Mouse (Mus musculus): Measurements from ENCODE around the gene Slc44a2. TPM values are rescaled to one million over a fixed set of nuclear protein-coding genes. Genes with fewer than 3 reads are reported as not detected.

Slc44a2 gene
- 17.3 and 19.1 TPM in 2 replicates for polyA plus RNA-seq (2015; fragmentation: Nextera tagmentation; extraction: Ambion mirVana)

DNA sequence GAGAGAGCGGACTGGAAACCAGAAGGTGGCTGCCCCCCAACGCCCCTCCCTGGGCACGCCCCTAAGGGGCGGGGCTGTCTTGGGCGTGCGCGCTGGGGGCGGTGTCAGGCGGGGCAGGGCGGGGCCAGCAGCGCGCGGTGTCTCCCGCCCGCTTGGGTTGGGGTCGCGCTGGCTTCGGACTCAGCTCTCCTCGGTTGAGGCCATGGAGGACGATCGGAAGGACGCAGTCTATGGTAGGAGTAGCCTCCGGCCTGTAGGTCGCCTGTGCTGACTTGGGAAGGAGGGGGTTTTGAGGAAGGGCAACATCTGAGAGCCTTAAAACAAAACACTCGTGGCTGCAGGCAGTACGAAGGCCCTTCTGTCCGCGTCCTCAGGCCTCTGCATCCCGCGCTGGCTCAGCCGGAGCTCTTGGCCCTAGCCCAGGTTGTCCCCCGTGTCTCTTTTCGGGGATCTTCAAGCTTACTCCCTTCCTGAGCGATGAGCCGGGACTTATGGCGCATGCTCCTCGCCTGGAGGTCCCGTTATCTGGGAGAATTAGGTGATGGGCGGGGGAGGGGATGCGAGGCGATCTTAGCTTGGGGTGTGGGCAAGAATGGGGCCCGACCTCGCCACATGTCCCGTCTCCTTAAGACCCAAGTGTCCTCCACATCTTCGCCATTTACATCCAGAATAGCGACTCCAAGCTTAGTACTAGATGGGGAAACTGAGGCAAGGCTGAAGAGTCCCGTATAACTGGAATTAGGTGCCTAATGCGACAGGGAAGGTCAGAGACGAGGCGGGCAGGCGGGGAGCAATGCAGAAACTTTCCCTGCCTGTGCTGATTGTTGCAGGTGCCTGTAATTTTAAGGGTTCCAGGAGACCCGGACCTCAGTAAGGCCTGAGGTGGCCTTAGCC is at the start of gene Slc44a2:
TSS of gene Slc44a2 (plus strand) at position 80 of the 894 bp plus-strand sequence.
- ATAC-seq (ENCODE audit: low read depth) (peak; percentile 87), DNase-seq (peak; percentile 85)
- H3K9me3 ChIP-seq (replicated peaks), result 0 out of 2 replicates have a peak, but pooled peaks cover 2% of the 10 kb centered on the region
- H3K27ac ChIP-seq, result peak within 1 kb of the TSS; percentile 88
- H3K4me1 ChIP-seq (replicated peaks), result peaks cover 65% of the 10 kb centered on the region
- no peaks in the 10 kb centered on the region for H3K36me3 ChIP-seq
- H3K4me3 ChIP-seq (replicated peaks), result peak within 1 kb of the TSS; percentile 82
- under 1% methylated on average over 52 of the region's 52 CpGs for WGBS (ENCODE audit: insufficient replicate concordance)
- no peaks in the 10 kb centered on the region for H3K27me3 ChIP-seq
- H3K9ac ChIP-seq, result peak within 1 kb of the TSS; percentile 84
- H3K4me2 ChIP-seq, result peak within 1 kb of the TSS; percentile 98

DNA sequence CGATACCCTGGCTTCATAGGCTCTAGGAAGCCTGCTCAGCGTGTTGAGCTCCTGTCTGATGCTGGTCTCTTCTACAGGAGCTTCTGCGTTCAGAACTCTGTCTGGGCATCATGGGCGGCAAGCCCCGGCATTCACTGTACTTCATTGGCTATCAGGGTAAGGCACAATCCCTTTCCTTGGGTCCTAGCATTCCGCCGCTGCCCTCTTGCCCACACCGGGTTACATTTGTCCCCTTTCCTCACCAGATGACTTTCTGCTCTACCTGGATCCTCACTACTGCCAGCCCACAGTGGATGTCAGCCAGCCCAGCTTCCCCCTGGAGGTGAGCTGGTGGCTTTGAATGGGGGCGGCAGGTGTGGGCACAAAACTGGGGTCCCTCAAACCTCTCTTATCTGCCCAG is 48.1 kb upstream of the Slc44a2 start:
- no peaks in the 10 kb centered on the region for H3K27me3 ChIP-seq
- no peaks in the 10 kb centered on the region for H3K9me3 ChIP-seq (replicated peaks)
- H3K4me2 ChIP-seq, result no peak overlapping the region
- H3K9ac ChIP-seq, result no peak overlapping the region; the same call in 1 of the 2 replicates
- peaks cover 100% of the 10 kb centered on the region for H3K36me3 ChIP-seq
- no peak for DNase-seq
- H3K4me3 ChIP-seq (replicated peaks), result no peak overlapping the region
- WGBS (ENCODE audit: insufficient replicate concordance), result 89% methylated on average over 9 of the region's 9 CpGs
- no peak overlapping the region for H3K27ac ChIP-seq
- no peak for ATAC-seq (ENCODE audit: low read depth)
- H3K4me1 ChIP-seq (replicated peaks), result peaks cover 56% of the 10 kb centered on the region

GRCm38 (mm10) chr9:21273094-21273493 is 47.4 kb upstream of the Slc44a2 start:
- Histone ChIP-seq H3K27me3 (no peaks in the 10 kb centered on the region), H3K4me1 (replicated peaks) (peaks cover 51% of the 10 kb centered on the region), H3K27ac (no peak overlapping the region), H3K36me3 (peaks cover 100% of the 10 kb centered on the region), H3K9ac (no peak overlapping the region), H3K4me2 (no peak overlapping the region), H3K9me3 (replicated peaks) (no peaks in the 10 kb centered on the region), H3K4me3 (replicated peaks) (no peak overlapping the region)
- DNase-seq, result no peak
- ATAC-seq (ENCODE audit: low read depth), result no peak
- WGBS (ENCODE audit: insufficient replicate concordance), result 86% methylated on average over 8 of the region's 8 CpGs

DNA sequence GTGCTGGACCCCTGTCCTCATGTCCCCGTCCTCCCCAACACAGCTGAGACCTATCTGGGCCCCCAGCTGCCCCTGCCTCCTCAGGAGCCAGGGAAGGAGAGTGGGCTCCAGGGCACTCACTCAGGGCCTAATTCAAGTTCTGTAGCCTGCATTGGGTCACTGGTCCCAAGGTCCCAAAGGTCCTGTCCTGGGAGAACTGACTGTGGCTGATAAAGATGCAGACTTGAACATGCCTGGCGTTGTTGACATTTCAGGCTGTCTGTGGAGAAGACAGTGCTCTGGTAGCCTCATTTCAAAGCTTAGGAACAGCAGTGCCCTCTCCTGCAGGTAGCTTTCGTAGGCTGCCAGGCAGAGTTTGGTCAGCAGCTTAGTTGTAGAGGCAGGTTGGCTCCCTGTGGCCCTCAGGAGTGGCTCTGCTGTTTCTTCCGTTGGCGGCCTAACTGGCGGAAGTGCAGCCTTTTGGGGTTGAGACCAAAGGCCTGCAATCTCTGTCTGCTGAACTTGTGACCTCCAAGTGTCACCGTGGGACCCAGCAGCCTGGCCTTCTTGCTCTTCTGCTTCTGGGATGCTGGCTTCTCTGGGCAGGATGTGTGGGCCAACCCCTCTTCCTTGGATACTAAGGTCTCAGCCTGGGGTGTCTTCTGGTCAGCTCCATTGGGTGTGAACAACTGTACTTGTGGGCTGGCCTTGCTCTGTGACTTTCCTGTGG is 46.8 kb upstream of the Slc44a2 start:
- peak overlapping the region; percentile 70 for H3K27ac ChIP-seq
- H3K4me3 ChIP-seq (replicated peaks), result no peak overlapping the region
- 72% methylated on average over 7 of the region's 7 CpGs for whole genome bisulfite sequencing (ENCODE audit: insufficient replicate concordance)
- peaks cover 45% of the 10 kb centered on the region for H3K4me1 ChIP-seq (replicated peaks)
- no peaks in the 10 kb centered on the region for H3K9me3 ChIP-seq (replicated peaks)
- peaks cover 100% of the 10 kb centered on the region for H3K36me3 ChIP-seq
- DNase-seq (no peak), ATAC-seq (ENCODE audit: low read depth) (no peak)
- no peak overlapping the region for H3K4me2 ChIP-seq
- peak overlapping the region; percentile 30; the same call in 1 of the 2 replicates for H3K9ac ChIP-seq
- H3K27me3 ChIP-seq, result no peaks in the 10 kb centered on the region

DNA sequence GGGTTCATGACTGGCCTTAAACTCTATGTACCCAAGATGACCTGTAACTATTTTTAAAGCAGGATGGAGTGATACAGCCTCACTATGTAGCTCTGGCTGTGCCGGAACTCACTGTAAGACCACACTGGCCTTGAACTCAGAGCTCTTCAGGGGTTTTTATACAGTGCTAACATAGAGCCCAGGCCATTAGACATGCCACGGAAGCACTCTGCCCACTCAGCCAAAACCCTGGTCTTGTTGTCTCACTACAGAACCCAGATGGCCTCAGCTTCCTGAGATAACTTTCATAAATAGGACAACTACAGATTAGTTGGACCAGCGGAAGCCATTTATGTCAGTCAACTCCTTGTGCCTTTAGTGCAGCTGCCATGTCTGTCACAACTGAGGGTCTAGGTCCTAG is 46.2 kb upstream of the Slc44a2 start:
- WGBS (ENCODE audit: insufficient replicate concordance), result 75% methylated on average over 3 of the region's 3 CpGs
- Histone ChIP-seq H3K4me3 (replicated peaks) (no peak overlapping the region), H3K36me3 (peaks cover 100% of the 10 kb centered on the region), H3K4me2 (0 out of 2 replicates have a peak overlapping the region, but pooled peaks have one; percentile 4), H3K27ac (peak overlapping the region; percentile 70), H3K4me1 (replicated peaks) (peaks cover 39% of the 10 kb centered on the region), H3K9ac (peak overlapping the region; percentile 30), H3K27me3 (no peaks in the 10 kb centered on the region), H3K9me3 (replicated peaks) (no peaks in the 10 kb centered on the region)
- ATAC-seq (ENCODE audit: low read depth), result 0 out of 2 replicates have a peak, but pooled peaks have one; percentile 6
- no peak for DNase-seq

- H3K4me1 ChIP-seq (replicated peaks), result peaks cover 39% of the 10 kb centered on the region
- H3K9me3 ChIP-seq (replicated peaks), result no peaks in the 10 kb centered on the region
- H3K27me3 ChIP-seq, result no peaks in the 10 kb centered on the region
- DNase-seq, result peak; percentile 29
- no peak overlapping the region for H3K4me3 ChIP-seq (replicated peaks)
- H3K4me2 ChIP-seq, result 0 out of 2 replicates have a peak overlapping the region, but pooled peaks have one; percentile 4
- peak; percentile 69 for ATAC-seq (ENCODE audit: low read depth)
- peaks cover 100% of the 10 kb centered on the region for H3K36me3 ChIP-seq
- H3K27ac ChIP-seq, result peak overlapping the region; percentile 70
- 64% methylated on average over 7 of the region's 7 CpGs for WGBS (ENCODE audit: insufficient replicate concordance)
- peak overlapping the region; percentile 7; the same call in 1 of the 2 replicates for H3K9ac ChIP-seq
Observed at GRCm38 (mm10) chr9:21275013-21275710, 45.3 kb upstream of the Slc44a2 start.

DNA sequence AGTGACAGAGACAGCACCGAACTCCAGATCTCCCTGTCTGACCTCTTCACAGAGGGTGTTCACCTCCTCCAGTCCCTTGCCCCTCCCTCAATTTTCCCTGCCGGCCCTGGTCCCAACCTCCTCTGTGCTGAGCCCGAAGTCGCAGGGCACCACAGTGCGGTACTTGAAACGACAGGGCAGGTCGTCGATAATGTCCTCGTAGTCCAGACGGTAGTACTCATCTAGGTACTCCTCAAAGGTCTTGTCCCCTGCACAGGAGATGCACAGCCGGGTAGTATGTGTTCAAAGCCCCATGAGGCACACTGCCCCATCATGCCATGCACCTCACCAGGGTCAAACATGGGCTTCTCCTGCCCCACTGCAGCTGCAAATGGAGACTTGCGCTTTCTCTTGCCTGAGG is 44.8 kb upstream of the Slc44a2 start:
- Histone ChIP-seq H3K9ac (no peak overlapping the region), H3K27ac (peak overlapping the region; percentile 70), H3K4me1 (replicated peaks) (peaks cover 39% of the 10 kb centered on the region), H3K27me3 (no peaks in the 10 kb centered on the region), H3K4me2 (no peak overlapping the region), H3K4me3 (replicated peaks) (no peak overlapping the region), H3K9me3 (replicated peaks) (no peaks in the 10 kb centered on the region), H3K36me3 (peaks cover 100% of the 10 kb centered on the region)
- DNase-seq, result no peak
- no peak for ATAC-seq (ENCODE audit: low read depth)
- 89% methylated on average over 12 of the region's 12 CpGs for WGBS (ENCODE audit: insufficient replicate concordance)

DNA sequence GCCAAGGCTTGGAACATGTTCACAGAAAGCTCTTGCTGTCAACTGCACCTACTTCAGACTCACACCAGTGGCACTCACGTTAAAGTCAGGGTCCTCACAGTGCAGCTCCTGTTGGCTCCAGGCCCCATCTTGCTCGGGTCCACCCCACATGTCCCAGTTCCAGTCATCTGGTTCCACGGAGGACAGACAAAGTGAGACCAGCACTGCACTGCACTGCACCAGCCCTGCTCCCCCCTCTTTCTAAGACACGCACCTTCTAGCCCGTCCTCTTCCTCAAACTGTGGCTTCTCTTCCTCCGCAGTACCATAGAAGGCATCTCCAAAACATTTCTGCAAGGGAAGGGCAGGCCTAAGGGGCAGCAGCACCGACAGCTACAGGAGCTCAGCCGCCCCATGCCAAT is 44.2 kb upstream of the Slc44a2 start:
- WGBS (ENCODE audit: insufficient replicate concordance), result 85% methylated on average over 8 of the region's 8 CpGs
- ATAC-seq (ENCODE audit: low read depth) (no peak), DNase-seq (no peak)
- Histone ChIP-seq H3K27ac (peak overlapping the region; percentile 43; the same call in 1 of the 2 replicates), H3K4me1 (replicated peaks) (peaks cover 39% of the 10 kb centered on the region), H3K36me3 (peaks cover 100% of the 10 kb centered on the region), H3K27me3 (no peaks in the 10 kb centered on the region), H3K9me3 (replicated peaks) (no peaks in the 10 kb centered on the region), H3K4me2 (no peak overlapping the region), H3K9ac (no peak overlapping the region), H3K4me3 (replicated peaks) (no peak overlapping the region)

DNA sequence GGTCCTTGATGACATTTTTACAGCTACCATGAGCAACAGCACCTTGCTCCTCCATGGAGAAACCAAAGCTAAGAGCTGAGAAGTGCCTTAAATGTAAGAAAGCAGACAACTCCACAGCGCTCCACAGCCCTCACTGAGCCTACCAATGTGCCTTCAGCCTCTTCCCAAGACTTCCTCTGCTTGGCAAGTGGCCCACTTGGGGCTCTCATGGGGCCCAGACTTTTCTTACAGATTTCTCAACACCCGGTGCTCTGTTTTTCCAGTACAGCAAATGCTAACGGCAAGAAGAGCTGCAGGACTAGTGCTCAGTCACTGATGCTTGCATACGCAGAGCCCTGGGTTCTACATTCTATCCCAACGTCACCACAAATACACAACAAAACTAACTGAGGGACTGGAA is 42.7 kb upstream of the Slc44a2 start:
- Histone ChIP-seq H3K4me1 (replicated peaks) (peaks cover 37% of the 10 kb centered on the region), H3K9me3 (replicated peaks) (no peaks in the 10 kb centered on the region), H3K27ac (no peak overlapping the region), H3K4me3 (replicated peaks) (no peak overlapping the region), H3K9ac (no peak overlapping the region), H3K36me3 (peaks cover 100% of the 10 kb centered on the region), H3K4me2 (no peak overlapping the region), H3K27me3 (no peaks in the 10 kb centered on the region)
- WGBS (ENCODE audit: insufficient replicate concordance), result 89% methylated on average over 5 of the region's 5 CpGs
- ATAC-seq (ENCODE audit: low read depth) (no peak), DNase-seq (no peak)

- ATAC-seq (ENCODE audit: low read depth) (no peak), DNase-seq (no peak)
- Histone ChIP-seq H3K4me3 (replicated peaks) (no peak overlapping the region), H3K4me2 (no peak overlapping the region), H3K9ac (no peak overlapping the region), H3K36me3 (peaks cover 81% of the 10 kb centered on the region), H3K4me1 (replicated peaks) (peaks cover 38% of the 10 kb centered on the region), H3K27me3 (no peaks in the 10 kb centered on the region), H3K9me3 (replicated peaks) (no peaks in the 10 kb centered on the region), H3K27ac (peak overlapping the region; percentile 70)
- 89% methylated on average over 5 of the region's 5 CpGs for WGBS (ENCODE audit: insufficient replicate concordance)
Observed at GRCm38 (mm10) chr9:21283591-21283990, 36.9 kb upstream of the Slc44a2 start.

GRCm38 (mm10) chr9:21283994-21284393 is 36.5 kb upstream of the Slc44a2 start:
- Histone ChIP-seq H3K36me3 (peaks cover 81% of the 10 kb centered on the region), H3K9ac (0 out of 2 replicates have a peak overlapping the region, but pooled peaks have one; percentile 26), H3K9me3 (replicated peaks) (no peaks in the 10 kb centered on the region), H3K4me2 (no peak overlapping the region), H3K4me1 (replicated peaks) (peaks cover 42% of the 10 kb centered on the region), H3K27me3 (no peaks in the 10 kb centered on the region), H3K27ac (peak overlapping the region; percentile 70), H3K4me3 (replicated peaks) (no peak overlapping the region)
- WGBS (ENCODE audit: insufficient replicate concordance), result 85% methylated on average over 3 of the region's 3 CpGs
- DNase-seq, result no peak
- no peak for ATAC-seq (ENCODE audit: low read depth)

Data from liver, embryonic 13.5 days (tissue).